Mouse (Mus musculus) CH12.LX (cell line): ENCODE results near the gene Suv39h1. TPM values are rescaled to one million over a fixed set of nuclear protein-coding genes. Genes with fewer than 3 reads are reported as not detected.
A peak's percentile ranks its signal among the peaks of the same experiment; 100 is the strongest.
"Not testable (repeated sequence)": the region's sequence is repeated elsewhere in the genome, so short reads cannot be mapped to it uniquely, and the experiment has no call there.

Experiments
- DNase-seq: peaks from one replicate; pipeline ENCODE4 v3.0.0-alpha.2; 2013; ENCODE audit errors: extremely low read depth
- H3K27ac ChIP-seq: 2 replicates; pipeline ENCODE4 v1.5.1; 2012; ENCODE audit warnings: low read depth, mild to moderate bottlenecking, control low read depth, moderate library complexity; ENCODE audit not compliant: insufficient read depth
- H3K27me3 ChIP-seq: replicated peaks from 2 replicates; pipeline ENCODE3; 2012; ENCODE audit warnings: inconsistent platforms
- H3K36me3 ChIP-seq, 2 experiments: replicated peaks in 1 of 2; 2 replicates each; pipeline versions ENCODE3 to v1.6.1; 2012; ENCODE audit warnings: inconsistent platforms in 1 of 2, low read length in 1 of 2, mild to moderate bottlenecking in 1 of 2, mixed read lengths in 1 of 2, moderate library complexity in 1 of 2; ENCODE audit not compliant: control insufficient read depth in 1 of 2, insufficient read depth in 1 of 2
- H3K4me1 ChIP-seq, 2 experiments: 2 replicates each; pipeline ENCODE4 v1.6.1; 2012; ENCODE audit warnings: inconsistent platforms in 1 of 2, moderate library complexity in 1 of 2; ENCODE audit not compliant: insufficient read depth in 2 of 2, control insufficient read depth in 1 of 2
- H3K4me2 ChIP-seq: 2 replicates; pipeline ENCODE4 v1.6.1; 2012; ENCODE audit warnings: low read depth, mild to moderate bottlenecking, control low read depth; ENCODE audit not compliant: poor library complexity, insufficient read depth, severe bottlenecking
- H3K4me3 ChIP-seq, 3 experiments: fragments of 150-350 bp in 1 of 3; sonication (generic) in 1 of 3; replicated peaks in 1 of 3; 2 replicates each; pipeline versions ENCODE3 to v1.5.1; 2011 to 2012; ENCODE audit warnings: low read depth in 2 of 3, low read length in 2 of 3, mild to moderate bottlenecking in 2 of 3, moderate library complexity in 2 of 3, control low read depth in 1 of 3, improper control_type of control experiment in 1 of 3, inconsistent platforms in 1 of 3, mixed read lengths in 1 of 3; ENCODE audit not compliant: poor library complexity in 1 of 3
- H3K79me2 ChIP-seq: replicated peaks from 2 replicates; pipeline ENCODE4 v1.6.1; 2012; ENCODE audit warnings: mild to moderate bottlenecking, moderate library complexity; ENCODE audit not compliant: control insufficient read depth, poor library complexity, insufficient read depth, severe bottlenecking; ENCODE audit errors: extremely low read depth
- H3K9ac ChIP-seq: 2 replicates; pipeline ENCODE4 v1.6.1; 2012; ENCODE audit warnings: low read depth, mild to moderate bottlenecking, control low read depth, moderate library complexity; ENCODE audit not compliant: insufficient read depth
- H3K9me3 ChIP-seq: replicated peaks from 2 replicates; pipeline ENCODE3; 2012; ENCODE audit warnings: low read length, inconsistent platforms, mixed read lengths
- CTCF ChIP-seq, 2 experiments: IDR thresholded peaks in 1 of 2; conservative IDR thresholded peaks in 1 of 2; 2 replicates each; pipeline ENCODE4 v1.5.1; 2011 to 2012; ENCODE audit warnings: low read depth in 2 of 2, low read length in 2 of 2, improper control_type of control experiment in 1 of 2, inconsistent platforms in 1 of 2, mild to moderate bottlenecking in 1 of 2, moderate library complexity in 1 of 2
- EP300 ChIP-seq: IDR thresholded peaks from 2 replicates; pipeline ENCODE4 v1.6.1; 2011; ENCODE audit warnings: low read length, improper control_type of control experiment
- POLR2AphosphoS2 ChIP-seq: IDR thresholded peaks from 2 replicates; pipeline ENCODE4 v1.6.1; 2011; ENCODE audit warnings: low read depth, low read length, improper control_type of control experiment
- RAD21 ChIP-seq: IDR thresholded peaks from 2 replicates; pipeline ENCODE4 v1.6.1; 2011; ENCODE audit warnings: low read depth, mild to moderate bottlenecking, low read length, improper control_type of control experiment, moderate library complexity
- SMC3 ChIP-seq: IDR thresholded peaks from 2 replicates; pipeline ENCODE4 v1.6.1; 2011; ENCODE audit warnings: low read depth, low read length, improper control_type of control experiment
- ZC3H11A ChIP-seq: IDR thresholded peaks from 2 replicates; pipeline ENCODE4 v1.6.1; 2012; ENCODE audit warnings: low read depth, mild to moderate bottlenecking, inconsistent platforms, low read length, improper control_type of control experiment
- ZMIZ1 ChIP-seq: IDR thresholded peaks from 2 replicates; pipeline ENCODE4 v1.6.1; 2012; ENCODE audit warnings: low read depth, mild to moderate bottlenecking, inconsistent platforms, low read length, improper control_type of control experiment
- dilution Hi-C: fragments of 300-500 bp; cut with MboI; formaldehyde crosslinking; loops from 2 replicates; pipeline ENCODE4 v1.14.3; 2020; ENCODE audit warnings: low sequenced_read_pairs; ENCODE audit not compliant: extremely low pct_unique_long_range_greater_than_20kb, extremely low pct_ligation_motif_present
- in situ Hi-C: fragments of 300-500 bp; cut with MboI; formaldehyde crosslinking; loops from 3 replicates; pipeline ENCODE4 v1.14.3; 2019; ENCODE audit warnings: low sequenced_read_pairs, low pct_ligation_motif_present, low pct_unique_long_range_greater_than_20kb, mixed read lengths
- polyA plus RNA-seq: library from polyadenylated mRNA; unstranded; fragments of >175 nt; gene quantifications from 2 replicates; pipeline ENCODE4 v1.2.1, GENCODE M21; 2012; ENCODE audit warnings: low read depth; ENCODE audit not compliant: insufficient read length
- total RNA-seq, 2 experiments: library from RNA; depleted of rRNA; stranded (reverse); fragments of 300-350 nt in 1 of 2; fragments of >200 nt in 1 of 2; gene quantifications; 2 replicates each; pipeline ENCODE4 v1.2.3; 2012 to 2014

The Suv39h1 gene
- total and polyA plus RNA-seq, 3 experiments, result 40.6 to 73.7 (median 51.4) TPM

GRCm38 (mm10) chrX:8069166-8069565, 5.4 kb downstream of the Suv39h1 start:
- Histone ChIP-seq H3K4me3 (no peak overlapping the region), H3K4me2 (no peak overlapping the region), H3K9ac (no peak overlapping the region), H3K36me3 (peaks cover 33 to 73% of the 10 kb centered on the region in 2 experiments), H3K79me2 (peaks cover 35% of the 10 kb centered on the region), H3K4me1 (peaks cover 5 to 35% of the 10 kb centered on the region in 2 experiments), H3K27me3 (no peaks in the 10 kb centered on the region), H3K27ac (no peak overlapping the region), H3K9me3 (no peaks in the 10 kb centered on the region)
- dilution Hi-C loops, result no loop called here
- DNase-seq, result peak; percentile 28
- in situ Hi-C loops, result no loop called here
- TF ChIP-seq EP300 (no peak), ZMIZ1 (no peak)

GRCm38 (mm10) chrX:8051044-8051781, 23.3 kb downstream of the Suv39h1 start:
- H3K27ac ChIP-seq, H3K9me3 ChIP-seq, H3K4me1 ChIP-seq, H3K9ac ChIP-seq, H3K79me2 ChIP-seq, H3K36me3 ChIP-seq, H3K27me3 ChIP-seq, in situ Hi-C loops, H3K4me3 ChIP-seq, dilution Hi-C loops, DNase-seq, H3K4me2 ChIP-seq: not testable (repeated sequence)

- in situ Hi-C loops, result no loop called here
- H3K79me2 ChIP-seq, result no peaks in the 10 kb centered on the region
- no peaks in the 10 kb centered on the region for H3K9me3 ChIP-seq
- no peak overlapping the region for H3K27ac ChIP-seq
- TF ChIP-seq ZC3H11A (no peak), RAD21 (peak; percentile 32), SMC3 (peak; percentile 51), CTCF (conservative IDR thresholded peaks at IDR 0.05 in 1 of 2, IDR thresholded peaks at IDR 0.05 in 1 of 2; ENCODE audit: low read depth in 2 of 2, low read length in 2 of 2) (peak in 1 of 2 experiments; percentile 62; a peak in 3 of 4 replicates), POLR2AphosphoS2 (no peak)
- no peak overlapping the region for H3K4me2 ChIP-seq
- dilution Hi-C loops, result no loop called here
- H3K36me3 ChIP-seq, result no peaks in the 10 kb centered on the region
- H3K4me1 ChIP-seq, result no peaks in the 10 kb centered on the region
- no peak for DNase-seq
- H3K4me3 ChIP-seq, result no peak overlapping the region
- no peaks in the 10 kb centered on the region for H3K27me3 ChIP-seq
- no peak overlapping the region for H3K9ac ChIP-seq
Measured at GRCm38 (mm10) chrX:8033009-8033408, 41.6 kb downstream of the Suv39h1 start.
